Mouse (Mus musculus) kidney, embryonic 14.5 days (tissue): ENCODE measurements at regions not wholly inside any gene's neighbourhood (a gene's known extent, or its start where the extent isn't known, plus 50 kb on each side); places are given as distances from the start of the nearest gene placed in this dataset.

Experiments used
- ATAC-seq: fragments of 200-750 bp; cut with Nextera tagmentation; 2 replicates; pipeline ENCODE4 v1.8.0; 2017; ENCODE audit warnings: moderate number of reproducible peaks, mild to moderate bottlenecking, moderate TSS enrichment, moderate library complexity; ENCODE audit not compliant: low FRiP score, low TSS enrichment
- H3K27ac ChIP-seq: fragments of 300-500 bp; sonication (generic); 2 replicates; pipeline ENCODE4 v1.5.1; 2014; ENCODE audit warnings: low read depth, mild to moderate bottlenecking, low read length, moderate library complexity, mixed read lengths
- H3K27me3 ChIP-seq: fragments of 300-500 bp; sonication (generic); 2 replicates; pipeline ENCODE4 v1.6.1; 2014; ENCODE audit warnings: mild to moderate bottlenecking, low read length; ENCODE audit not compliant: control insufficient read depth, insufficient read depth
- H3K36me3 ChIP-seq: fragments of 300-500 bp; sonication (generic); 2 replicates; pipeline ENCODE4 v1.6.1; 2014; ENCODE audit warnings: low read length, mixed read lengths; ENCODE audit not compliant: control insufficient read depth, insufficient read depth
- H3K4me1 ChIP-seq: fragments of 300-500 bp; sonication (generic); 2 replicates; pipeline ENCODE4 v1.6.1; 2014; ENCODE audit warnings: low read length, mixed read lengths; ENCODE audit not compliant: control insufficient read depth, insufficient read depth
- H3K4me2 ChIP-seq: fragments of 300-500 bp; sonication (generic); replicated peaks from 2 replicates; pipeline ENCODE4 v1.6.1; 2014; ENCODE audit warnings: low read depth, mild to moderate bottlenecking, low read length
- H3K4me3 ChIP-seq: fragments of 300-500 bp; sonication (generic); 2 replicates; pipeline ENCODE4 v1.5.1; 2014; ENCODE audit warnings: mild to moderate bottlenecking, low read length
- H3K9ac ChIP-seq: fragments of 300-500 bp; sonication (generic); 2 replicates; pipeline ENCODE4 v1.6.1; 2014; ENCODE audit warnings: low read depth, mild to moderate bottlenecking, low read length, moderate library complexity
- H3K9me3 ChIP-seq: fragments of 300-500 bp; sonication (generic); 2 replicates; pipeline ENCODE4 v1.6.1; 2016; ENCODE audit warnings: low read length; ENCODE audit not compliant: control insufficient read depth
- WGBS: fragments of 180-500 bp; shearing (Covaris S2); extraction: QIAGEN DNeasy Blood & Tissue Kit; methylation state at CpG from one replicate; pipeline ENCODE4 v1.1.7; 2014; 5-methylcytosine and 5-hydroxymethylcytosine counted together

- Histone ChIP-seq H3K4me2 (no peak overlapping the region), H3K9ac (no peak overlapping the region), H3K9me3 (no peaks in the 10 kb centered on the region), H3K36me3 (no peaks in the 10 kb centered on the region), H3K4me1 (no peaks in the 10 kb centered on the region), H3K27ac (no peak overlapping the region), H3K27me3 (no peaks in the 10 kb centered on the region), H3K4me3 (no peak overlapping the region)
- peak; percentile 55; the same call in 1 of the 2 replicates for ATAC-seq
These were observed 171.9 kb upstream of the Cntnap5a start for GRCm38 (mm10) chr1:115512632-115513031.

DNA sequence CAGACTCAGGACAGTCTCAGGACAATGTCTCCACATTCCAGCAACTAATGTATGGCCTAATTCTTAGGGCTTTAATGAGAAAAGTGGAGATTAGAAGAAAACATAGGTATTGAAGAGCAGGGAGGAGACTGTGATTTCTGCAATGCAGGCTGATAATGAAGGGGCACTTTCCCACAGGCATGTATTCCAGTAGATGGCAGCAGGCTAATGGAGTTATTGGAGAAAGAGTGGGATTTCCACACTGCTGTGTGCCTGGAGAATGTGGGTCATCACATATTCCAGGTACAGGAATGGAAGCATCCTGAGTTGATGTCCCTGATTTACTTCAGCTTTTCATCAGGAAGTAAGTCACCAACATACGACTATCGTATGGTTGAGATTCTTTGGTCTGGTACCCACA is 150.8 kb upstream of the Cntnap5a start:
- Histone ChIP-seq H3K27ac (no peak overlapping the region), H3K9me3 (no peaks in the 10 kb centered on the region), H3K4me3 (no peak overlapping the region), H3K4me1 (no peaks in the 10 kb centered on the region), H3K9ac (no peak overlapping the region), H3K4me2 (no peak overlapping the region), H3K36me3 (no peaks in the 10 kb centered on the region), H3K27me3 (no peaks in the 10 kb centered on the region)
- WGBS = 91% methylated on average over 2 of the region's 2 CpGs
- no peak for ATAC-seq

- ATAC-seq = no peak
- H3K9me3 ChIP-seq = no peaks in the 10 kb centered on the region
- H3K4me1 ChIP-seq = no peaks in the 10 kb centered on the region
- H3K4me3 ChIP-seq = no peak overlapping the region
- no peak overlapping the region for H3K4me2 ChIP-seq
- no peak overlapping the region for H3K27ac ChIP-seq
- no peak overlapping the region for H3K9ac ChIP-seq
- WGBS = 81% methylated on average over 1 of the region's 1 CpGs
- no peaks in the 10 kb centered on the region for H3K36me3 ChIP-seq
- H3K27me3 ChIP-seq = no peaks in the 10 kb centered on the region
These were observed 138.6 kb upstream of the Cntnap5a start for GRCm38 (mm10) chr1:115545994-115546393.
